Mouse (Mus musculus) lung, postnatal 36 days (tissue): ENCODE measurements around the gene Ddx31.

ENCODE experiments used
- DNase-seq: peaks from one replicate; pipeline ENCODE4 v3.0.0; 2022; ENCODE audit warnings: mixed read lengths

Gene Ddx31

GRCm38 (mm10) chr2:28840222-28840951, at the start of gene Ddx31, which contains the start of gene Gtf3c4:
Gene Ddx31 (plus strand): TSS chr2:28840406.
Gene Gtf3c4 (minus strand): TSS chr2:28840360.
- peak; percentile 96 for DNase-seq

- peak; percentile 62 for DNase-seq
These were observed 47.1 kb upstream of the Ddx31 start for GRCm38 (mm10) chr2:28792931-28793610.

GRCm38 (mm10) chr2:28794623-28795022, 45.6 kb upstream of the Ddx31 start:
- no peak for DNase-seq

GRCm38 (mm10) chr2:28796298-28796697, 43.9 kb upstream of the Ddx31 start:
- peak; percentile 59 for DNase-seq

- DNase-seq: no peak
These were observed 42.6 kb upstream of the Ddx31 start for GRCm38 (mm10) chr2:28797490-28798106.

GRCm38 (mm10) chr2:28798390-28798789, 41.8 kb upstream of the Ddx31 start:
- no peak for DNase-seq

- DNase-seq: no peak
These were observed 40.6 kb upstream of the Ddx31 start for GRCm38 (mm10) chr2:28799575-28799974.

GRCm38 (mm10) chr2:28803406-28803805, 36.8 kb upstream of the Ddx31 start:
- no peak for DNase-seq

- no peak for DNase-seq
These were observed 31.4 kb upstream of the Ddx31 start for GRCm38 (mm10) chr2:28808841-28809240.

- no peak for DNase-seq
These were observed 29.8 kb upstream of the Ddx31 start for GRCm38 (mm10) chr2:28810260-28811013.

GRCm38 (mm10) chr2:28818866-28819265, 21.3 kb upstream of the Ddx31 start:
- no peak for DNase-seq

GRCm38 (mm10) chr2:28829265-28829664, 10.9 kb upstream of the Ddx31 start:
- no peak for DNase-seq

- DNase-seq: no peak
These were observed 3.8 kb upstream of the Ddx31 start for GRCm38 (mm10) chr2:28836181-28836940.

- no peak for DNase-seq
These were observed 545 bp upstream of the Ddx31 start for GRCm38 (mm10) chr2:28839501-28840221.

- DNase-seq: no peak
These were observed 1.8 kb downstream of the Ddx31 start for GRCm38 (mm10) chr2:28842042-28842441.

- DNase-seq: no peak
These were observed 8.7 kb downstream of the Ddx31 start for GRCm38 (mm10) chr2:28848879-28849278.

- no peak for DNase-seq
These were observed 12.4 kb downstream of the Ddx31 start for GRCm38 (mm10) chr2:28852594-28852993.

GRCm38 (mm10) chr2:28855773-28856172, 15.6 kb downstream of the Ddx31 start:
- DNase-seq: peak; percentile 31

GRCm38 (mm10) chr2:28859303-28859702, 19.1 kb downstream of the Ddx31 start:
- DNase-seq: no peak

- no peak for DNase-seq
These were observed 20.6 kb downstream of the Ddx31 start for GRCm38 (mm10) chr2:28860678-28861423.

- no peak for DNase-seq
These were observed 23.7 kb downstream of the Ddx31 start for GRCm38 (mm10) chr2:28863857-28864256.
